Mouse (Mus musculus) cerebellum, postnatal 4 days (tissue): ENCODE data around the gene Ssbp1.
A peak's percentile ranks its signal among the peaks of the same experiment; 100 is the strongest.

ENCODE experiments used
- DNase-seq, 2 experiments: peaks; one replicate each; pipeline ENCODE4 v3.0.0; 2022; ENCODE audit warnings: low spot score in 2 of 2, mixed read lengths in 1 of 2

The Ssbp1 gene

DNA sequence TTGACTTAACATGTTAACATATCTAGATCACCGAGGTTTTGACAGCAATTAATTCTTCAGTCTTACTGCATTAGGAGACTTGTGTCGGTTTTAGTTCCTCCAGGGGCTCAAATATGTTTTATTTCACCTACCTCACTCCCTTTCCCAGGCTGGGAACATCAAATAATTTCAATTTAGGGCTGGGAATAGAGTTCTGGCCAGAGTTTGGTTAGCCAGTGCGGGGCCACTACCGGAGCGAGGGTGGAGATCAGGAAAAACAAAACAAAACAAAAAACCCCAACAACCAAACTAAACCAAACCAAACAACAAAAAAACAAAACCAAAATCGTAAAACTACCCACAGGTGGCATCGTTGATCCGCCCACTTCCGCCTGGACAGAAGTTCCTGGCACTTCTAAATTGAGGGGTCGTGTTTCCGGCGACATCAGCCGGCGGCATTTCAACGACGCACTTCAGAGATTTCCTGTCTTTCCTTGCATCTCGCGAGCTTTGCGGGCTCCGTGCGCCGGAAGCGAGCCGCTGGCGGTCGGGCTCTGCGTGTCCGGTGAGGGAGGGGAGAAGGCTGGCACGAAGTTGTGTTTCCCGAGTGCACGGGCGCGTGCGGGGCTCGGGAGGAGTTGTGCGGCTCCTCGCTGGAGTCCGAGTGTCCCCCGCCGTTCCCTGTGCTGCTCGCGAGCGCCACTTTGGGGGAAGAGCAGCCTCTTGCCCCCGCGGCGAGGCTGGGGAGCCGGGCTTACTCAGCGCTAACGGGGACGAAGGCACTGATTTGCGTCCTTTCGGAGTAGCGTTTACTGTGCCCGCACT lies at the start of gene Ssbp1:
TSS of gene Ssbp1 (plus strand) at position 437 of the 804 bp plus-strand sequence.
- DNase-seq = peak; percentile 73 to 90

DNA sequence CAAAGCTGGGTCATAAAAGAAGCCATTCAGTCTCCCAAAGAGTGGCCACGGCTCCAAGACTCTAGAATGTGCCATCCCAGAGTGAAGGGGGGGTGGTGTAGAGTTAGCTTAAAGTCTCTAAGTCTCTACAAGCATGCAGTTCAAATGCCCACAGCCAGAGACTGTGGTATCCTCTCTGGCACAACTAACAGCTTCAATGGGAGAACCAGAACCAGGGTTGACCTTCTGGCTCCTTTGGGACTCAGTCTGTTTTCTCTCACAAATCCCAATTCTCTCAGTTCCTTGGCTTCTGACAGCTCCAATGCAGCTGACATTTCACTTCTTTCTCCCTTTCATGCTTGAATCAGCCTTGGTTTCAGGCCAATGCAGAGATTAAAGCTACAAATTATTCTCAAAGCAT lies 48.1 kb upstream of the Ssbp1 start:
- no peak for DNase-seq

DNA sequence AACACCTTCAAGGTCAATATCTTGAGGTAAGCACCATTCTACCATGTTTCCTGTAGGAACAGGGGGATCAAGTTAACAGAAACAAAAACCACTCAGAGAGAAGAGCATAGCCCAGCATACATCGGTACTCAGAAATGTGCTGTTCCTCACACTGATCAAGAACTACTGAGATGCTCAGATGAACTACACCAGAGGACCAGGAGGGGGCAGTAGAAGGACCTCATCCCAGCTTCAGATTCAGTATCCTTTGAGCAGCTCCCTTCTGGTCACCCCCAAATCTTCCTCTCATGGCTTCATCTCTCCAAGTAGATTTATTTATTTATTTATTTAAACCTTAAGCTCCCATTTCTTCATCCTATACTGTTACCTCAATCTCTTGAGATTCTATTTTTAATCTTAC lies 47.4 kb upstream of the Ssbp1 start:
- DNase-seq = peak in 1 of 2 experiments; percentile 51

DNA sequence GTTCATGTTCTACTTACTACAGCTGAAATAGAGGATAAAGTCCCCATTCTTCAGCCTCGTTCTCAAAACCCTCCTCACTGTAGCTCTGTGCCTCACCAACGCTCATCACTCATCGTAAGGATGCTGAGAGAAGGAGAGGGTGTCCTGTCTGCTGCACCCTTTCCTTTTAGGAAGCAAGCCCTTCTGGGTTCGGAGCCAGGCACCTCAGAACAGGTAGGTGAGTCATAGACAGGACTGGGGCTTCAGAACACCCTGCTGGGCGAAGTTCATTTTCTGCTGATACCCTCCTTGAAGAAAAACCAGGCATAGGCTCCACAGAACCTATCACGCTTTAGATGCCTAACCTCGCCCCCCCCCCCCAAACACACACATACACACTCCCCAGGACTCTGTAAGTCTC lies 43.7 kb upstream of the Ssbp1 start:
- no peak for DNase-seq

DNA sequence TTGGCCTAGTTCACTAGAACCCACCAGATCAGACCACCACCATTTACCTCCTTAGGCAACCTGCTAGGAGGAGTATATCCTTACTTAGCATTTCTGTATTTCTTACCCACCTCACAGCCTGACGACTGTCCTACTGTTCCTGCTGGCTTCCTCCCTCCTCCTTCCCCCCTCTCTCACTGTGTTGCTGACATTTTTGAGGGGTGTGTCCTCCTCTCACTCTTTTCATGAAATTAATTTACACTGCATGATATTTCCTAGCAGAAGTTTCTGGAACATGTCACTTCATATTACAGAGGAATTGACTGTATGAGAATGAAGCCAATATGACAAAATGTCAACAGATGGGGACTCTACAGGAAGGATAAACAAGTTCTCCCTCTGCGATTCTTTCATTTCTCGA lies 42.5 kb upstream of the Ssbp1 start:
- no peak for DNase-seq

DNA sequence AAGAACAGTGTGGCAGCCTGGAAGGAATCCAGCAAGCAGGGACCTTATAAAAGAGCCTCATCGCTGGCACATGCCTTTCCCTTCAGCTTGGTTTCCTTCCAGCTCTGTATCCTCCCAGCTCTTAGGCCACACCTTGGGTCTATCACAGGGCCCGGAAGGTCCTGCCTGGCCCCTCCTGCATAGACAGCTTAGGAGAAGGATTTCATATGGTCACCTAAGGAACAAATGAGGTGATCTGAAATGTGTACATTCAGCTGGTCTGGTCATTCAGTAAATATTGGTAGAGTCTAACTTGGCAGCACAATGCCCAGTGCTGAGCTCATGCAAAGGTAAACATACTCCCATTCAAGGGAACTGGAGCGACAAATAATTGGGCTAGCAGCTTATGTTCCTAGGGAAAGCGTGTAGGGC lies 41.6 kb upstream of the Ssbp1 start:
- DNase-seq = no peak

DNA sequence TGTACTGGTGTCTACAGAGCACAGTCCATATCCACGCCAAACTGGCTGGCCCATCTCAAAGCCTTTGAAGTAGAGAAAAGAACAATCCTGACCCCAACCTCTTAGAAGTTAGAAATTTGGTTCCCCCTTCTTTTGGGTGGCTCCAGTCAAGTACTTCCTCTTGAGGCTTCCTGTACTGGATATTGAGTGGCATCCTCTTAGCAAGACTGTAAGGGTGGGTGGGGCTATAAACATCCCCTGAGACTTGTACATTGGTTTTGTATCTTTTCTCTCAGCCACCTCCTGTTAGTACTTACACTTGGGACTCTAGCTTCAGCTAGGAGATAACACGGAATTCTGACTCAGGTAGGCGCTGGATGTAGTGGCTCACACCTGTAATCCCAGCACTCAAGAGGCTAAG lies 40.9 kb upstream of the Ssbp1 start:
- no peak for DNase-seq

DNA sequence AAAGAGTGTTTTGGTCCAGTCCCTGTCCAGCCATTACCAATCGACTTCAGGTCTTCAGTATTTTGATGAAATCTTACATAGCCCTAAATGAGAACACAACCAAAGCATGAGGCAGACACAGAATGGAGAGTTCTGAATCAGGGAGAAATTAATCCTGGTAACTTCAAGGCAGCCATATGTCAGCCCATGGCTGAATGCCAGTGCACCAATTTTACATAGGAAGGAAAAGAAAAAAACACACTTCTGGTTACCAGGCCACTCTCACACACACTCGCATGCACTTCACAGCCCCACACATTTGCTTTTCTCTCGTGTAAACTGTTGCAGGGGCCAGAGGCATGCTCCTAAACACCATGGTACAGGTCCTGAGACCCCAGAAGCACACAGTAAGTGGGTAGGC lies 40.3 kb upstream of the Ssbp1 start:
- no peak for DNase-seq

DNA sequence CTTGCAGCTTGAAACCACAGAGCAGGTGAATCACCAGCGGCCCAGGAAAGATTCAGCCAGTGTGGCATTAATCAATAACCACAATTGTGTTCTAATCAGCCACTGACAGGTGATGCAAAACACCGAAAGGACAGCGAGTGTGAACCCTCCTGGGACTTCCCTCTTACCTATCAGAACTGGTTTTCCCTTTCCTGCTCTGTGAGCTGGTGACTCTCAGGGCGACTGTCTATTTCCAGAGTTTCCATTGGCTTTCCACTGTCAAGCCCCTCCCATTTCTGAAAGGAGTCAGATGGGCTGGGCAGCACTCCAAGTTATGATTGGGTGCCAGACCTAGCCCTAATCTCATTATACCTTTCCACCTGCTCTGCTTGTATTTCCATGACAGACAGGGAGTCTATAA lies 39.8 kb upstream of the Ssbp1 start:
- DNase-seq = peak in 1 of 2 experiments; percentile 69

DNA sequence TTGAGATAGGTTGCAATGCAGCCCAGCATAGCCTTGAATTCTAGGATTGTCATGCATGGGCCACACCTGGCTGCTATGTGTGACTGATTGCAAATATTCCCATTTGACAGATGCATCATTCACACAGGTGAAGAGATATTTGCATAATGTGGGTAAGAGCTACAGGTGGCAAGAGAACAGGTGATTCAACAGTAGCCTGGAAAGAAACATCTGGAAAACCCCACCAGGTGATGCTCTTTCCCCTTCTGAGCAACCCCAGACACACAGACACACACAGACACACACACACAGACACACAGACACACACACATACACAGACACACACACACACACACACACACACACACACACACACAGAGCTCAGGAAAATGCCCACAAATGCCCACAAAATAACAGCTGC lies 39.3 kb upstream of the Ssbp1 start:
- no peak for DNase-seq

DNA sequence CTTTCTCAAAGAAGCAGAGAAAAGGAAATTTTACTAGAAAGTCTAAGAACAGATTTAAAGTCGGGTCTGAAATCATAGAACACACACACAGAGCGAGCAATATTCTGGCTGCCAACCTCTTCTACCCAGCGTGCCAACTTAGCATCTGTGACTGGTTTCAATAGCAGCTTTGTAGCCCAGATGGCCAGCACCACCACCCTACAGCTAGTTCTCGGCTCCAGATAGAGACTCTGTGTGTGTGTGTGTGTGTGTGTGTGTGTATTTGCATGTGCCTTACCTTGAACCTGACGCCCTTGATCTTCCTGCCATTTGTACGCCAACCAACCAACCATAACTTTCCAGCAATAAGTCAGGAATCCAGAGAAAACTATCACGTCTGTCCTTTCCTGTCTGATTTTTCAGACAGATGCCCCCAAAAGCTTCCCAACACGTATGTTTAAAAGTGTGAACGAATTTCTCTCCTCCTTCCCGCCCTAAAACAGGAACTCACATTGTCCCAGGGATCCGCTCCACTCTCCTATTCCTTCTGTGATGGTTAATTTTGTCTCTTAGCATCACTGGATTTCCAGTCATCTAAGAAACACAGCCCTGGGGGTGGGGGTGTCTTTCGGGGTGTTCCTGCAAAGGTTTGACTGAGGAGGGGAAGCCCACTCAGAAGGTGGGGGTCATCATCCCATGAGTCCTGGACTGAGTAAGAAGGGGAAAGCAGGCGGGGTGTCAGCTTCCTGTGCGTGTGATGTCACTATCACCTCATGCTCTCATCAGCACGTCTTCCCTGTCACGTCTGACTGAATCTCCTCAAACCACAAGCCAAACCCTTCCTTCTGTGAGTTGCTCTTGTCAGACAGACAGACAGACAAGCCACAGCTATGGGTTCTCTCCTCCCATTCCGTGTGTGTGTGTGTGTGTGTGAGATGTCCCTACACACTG lies 38.5 kb upstream of the Ssbp1 start:
- peak in 1 of 2 experiments; percentile 68 for DNase-seq

DNA sequence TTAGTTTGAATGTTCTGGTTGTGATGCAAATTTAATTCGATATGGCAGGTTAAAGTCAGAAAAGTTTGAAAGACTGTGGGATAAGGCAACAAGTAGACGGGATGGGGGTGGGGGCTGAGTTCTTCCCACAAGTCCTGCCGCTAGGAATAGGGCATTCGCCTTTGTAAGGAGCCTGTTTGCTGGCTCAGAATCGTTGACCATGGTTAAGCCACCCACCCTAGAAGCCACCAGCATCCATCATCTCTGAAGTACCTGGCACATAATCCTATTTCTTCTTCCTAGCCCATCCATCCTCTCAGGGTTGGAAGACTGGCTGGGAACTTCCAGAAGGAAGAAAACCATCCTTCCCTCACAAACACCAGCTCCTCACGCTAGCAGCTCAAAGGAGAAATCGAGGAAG lies 36.5 kb upstream of the Ssbp1 start:
- no peak for DNase-seq

DNA sequence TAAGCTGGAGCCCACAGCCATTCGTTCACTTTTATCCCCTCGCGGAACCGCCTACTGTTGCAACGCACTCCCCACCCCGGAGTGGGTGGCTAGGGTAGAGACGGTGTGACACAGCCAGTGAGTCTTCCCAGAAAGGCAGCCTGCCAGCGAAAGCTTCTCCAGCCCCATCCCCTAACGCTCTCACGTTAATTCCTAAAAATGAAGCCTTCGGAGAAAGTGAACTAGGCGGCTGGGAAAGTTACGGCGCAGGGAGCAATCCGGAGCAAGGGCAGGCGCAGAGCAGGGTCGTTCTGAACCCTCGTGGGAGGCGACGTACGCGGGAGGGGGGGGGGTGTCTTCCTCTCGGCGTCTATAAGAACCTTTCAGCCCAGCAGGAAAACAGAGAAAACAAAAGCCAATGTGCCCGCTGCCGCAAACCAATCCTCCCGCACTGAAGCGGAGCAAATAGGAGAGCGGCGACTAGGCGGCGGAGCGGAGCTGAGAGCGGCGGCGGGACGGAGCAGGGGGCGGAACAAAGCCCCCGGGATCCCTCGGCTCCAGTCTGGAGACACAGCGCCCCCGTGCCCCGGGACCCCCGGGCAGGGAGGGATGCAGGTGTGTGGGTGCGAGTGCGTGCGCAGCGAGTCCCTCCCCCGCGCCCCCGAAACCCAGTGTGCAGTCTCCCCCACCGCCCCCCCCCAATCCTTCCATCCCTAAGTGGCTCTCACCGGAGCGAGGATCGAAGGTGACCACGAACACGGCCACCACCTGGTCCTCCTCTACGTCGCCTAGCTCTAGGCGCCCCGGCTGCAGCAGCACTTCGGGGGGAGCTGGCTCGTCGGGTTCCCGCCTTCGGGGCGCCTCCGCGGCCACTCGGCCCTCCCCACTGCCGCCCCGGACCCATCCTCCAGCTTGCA lies 35.8 kb upstream of the Ssbp1 start:
- peak in 1 of 2 experiments; percentile 50 for DNase-seq

DNA sequence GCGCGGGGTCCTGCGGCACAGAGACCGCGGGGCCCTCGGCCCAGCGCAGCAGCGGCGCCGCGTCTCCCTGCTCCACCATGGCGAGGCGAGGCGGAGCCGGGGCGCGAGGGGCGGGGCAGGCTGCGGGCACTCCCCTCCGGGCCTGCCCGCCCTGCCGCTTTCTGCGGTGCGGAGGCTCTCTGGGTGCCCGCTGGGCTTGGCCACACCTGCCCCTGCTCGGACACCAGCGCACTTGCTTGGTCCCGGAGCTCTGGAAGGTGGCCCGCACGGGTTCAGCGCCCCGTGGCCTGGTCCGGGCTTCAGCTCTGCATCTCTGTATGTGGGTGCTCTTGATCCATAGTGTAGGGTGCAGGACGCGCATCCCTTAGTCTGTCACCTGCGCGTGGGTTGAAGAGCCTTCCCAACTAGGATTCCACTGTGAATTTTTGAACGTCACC lies 35.1 kb upstream of the Ssbp1 start, which contains the start of gene E330009J07Rik:
TSS of gene E330009J07Rik (minus strand) at position 89 of the 437 bp plus-strand sequence.
- DNase-seq = peak; percentile 53 to 74

DNA sequence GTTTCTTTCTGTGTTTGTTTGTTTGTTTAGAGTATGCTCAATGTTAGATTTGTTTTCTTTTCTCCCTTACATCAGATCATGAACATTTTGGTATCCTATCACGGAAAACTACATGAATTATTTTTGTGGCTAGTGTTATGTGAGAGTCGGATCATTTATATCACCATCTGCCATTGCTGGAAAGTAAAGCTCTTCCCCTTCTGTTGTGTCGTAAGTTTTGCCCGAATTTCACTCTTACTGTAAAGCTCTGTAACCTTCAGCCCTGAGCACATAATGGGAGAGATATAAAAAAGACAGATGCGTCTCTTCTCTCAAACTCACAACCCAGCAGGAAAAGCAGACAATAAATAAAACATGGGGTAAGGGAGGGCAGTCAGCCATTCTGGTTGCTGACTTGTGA lies 32.2 kb upstream of the Ssbp1 start, which contains the start of gene Wee2:
TSS of gene Wee2 (plus strand) at position 153 of the 400 bp plus-strand sequence.
- DNase-seq = no peak

DNA sequence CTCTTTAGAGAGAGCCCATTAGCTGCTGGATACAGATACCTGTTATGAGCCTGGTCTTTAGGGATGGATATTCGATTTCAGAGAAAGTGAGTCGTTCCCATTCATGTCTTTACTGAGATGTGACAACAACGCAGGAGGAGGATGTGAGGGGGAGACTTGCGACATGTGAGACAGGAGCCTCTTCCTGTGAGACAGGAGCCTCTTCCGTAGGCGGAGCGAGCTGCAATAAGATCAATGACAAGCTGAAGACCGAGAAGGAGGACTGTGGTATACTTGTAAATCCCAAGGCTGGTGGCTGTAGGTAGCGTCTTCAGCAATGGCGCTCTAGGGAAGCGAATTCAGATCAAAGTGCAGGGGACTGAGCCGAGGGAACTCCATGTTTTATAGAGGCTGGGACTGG lies 31.4 kb upstream of the Ssbp1 start:
- no peak for DNase-seq

DNA sequence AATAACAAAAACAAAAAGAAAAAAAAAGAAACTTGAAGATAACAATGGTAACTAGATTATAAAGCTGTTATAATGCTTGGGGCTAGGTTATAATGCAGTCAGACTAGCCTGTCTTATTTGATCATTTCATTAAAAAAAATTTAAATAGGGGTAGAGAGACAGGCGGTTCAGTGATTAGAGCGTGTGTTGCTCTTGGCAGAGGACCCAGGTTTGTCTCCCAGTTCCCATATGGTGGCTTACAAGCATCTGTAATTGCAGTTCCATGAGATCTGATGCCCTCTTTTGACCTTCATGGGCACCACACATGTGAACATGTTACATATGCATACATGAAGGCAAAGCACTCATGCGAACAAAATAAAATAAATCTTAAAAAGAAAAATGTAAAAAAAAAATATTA lies 29.9 kb upstream of the Ssbp1 start:
- DNase-seq = no peak

DNA sequence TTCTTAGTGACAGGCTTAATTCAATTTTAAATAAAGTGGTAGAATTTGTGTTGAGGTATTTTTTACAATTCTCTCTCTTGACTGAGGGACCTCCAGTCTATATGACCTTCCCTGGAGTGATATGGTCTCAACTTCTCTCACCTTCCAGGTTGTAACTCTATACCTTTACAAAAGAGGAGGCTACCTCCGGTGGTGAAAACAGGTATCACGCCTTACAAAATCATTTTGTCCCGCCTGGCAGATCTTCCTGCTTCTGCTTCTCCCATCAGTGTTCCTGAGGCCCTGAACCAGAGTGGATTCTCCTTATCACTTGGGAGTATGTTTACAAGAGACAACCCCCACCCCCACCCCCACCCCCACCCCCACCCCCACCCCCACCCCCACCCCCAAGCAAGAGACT lies 29.4 kb upstream of the Ssbp1 start:
- DNase-seq = no peak

DNA sequence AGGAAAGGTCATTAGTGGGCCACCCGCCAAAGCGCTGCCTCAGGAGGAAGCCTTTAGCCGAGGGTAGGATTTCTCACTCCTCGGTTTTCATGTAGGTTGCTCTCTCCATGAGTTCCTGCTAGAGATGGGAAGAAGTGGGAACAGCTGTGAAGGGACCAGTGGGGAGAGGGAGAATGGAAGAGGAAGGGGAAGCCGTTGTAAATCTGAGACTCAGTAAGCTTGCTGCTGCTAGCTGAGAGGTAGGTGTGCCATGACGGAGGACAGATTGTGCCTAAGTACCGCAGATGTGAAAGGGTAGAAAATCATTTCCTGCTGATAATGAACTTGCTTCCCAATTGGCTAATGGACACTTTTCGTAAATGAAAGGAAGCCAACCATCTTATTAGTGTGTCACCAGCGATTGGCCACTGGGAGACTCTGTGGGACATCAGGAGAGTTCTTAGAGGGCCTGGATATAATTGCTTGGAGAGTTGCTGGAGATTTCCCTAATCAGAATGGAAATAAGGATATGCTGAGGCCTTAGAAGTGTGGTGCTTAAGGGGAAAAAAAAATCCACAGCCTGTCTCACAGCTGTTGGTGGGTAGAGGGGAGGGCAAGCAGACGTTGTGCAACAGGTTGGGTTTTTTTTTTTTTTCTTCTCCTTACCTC lies 27.7 kb upstream of the Ssbp1 start:
- DNase-seq = no peak

DNA sequence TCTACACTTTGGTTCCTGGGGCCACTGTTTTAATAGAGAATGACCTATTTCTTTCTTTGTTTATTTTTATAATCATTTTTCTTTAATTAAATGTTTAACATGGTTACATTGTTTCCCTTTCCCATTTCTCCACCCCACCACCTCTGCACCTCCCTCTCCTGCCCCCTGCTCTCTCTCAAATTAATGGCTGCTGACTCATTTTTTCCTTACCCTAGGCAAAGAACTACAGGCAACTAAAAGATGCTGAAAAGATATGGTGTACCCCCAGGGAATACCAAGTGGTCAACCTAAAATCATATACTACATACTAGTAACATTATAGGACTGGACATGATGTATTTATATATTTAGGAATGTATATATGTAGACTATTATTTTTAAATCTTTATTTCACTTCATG lies 22.5 kb upstream of the Ssbp1 start:
- no peak for DNase-seq

DNA sequence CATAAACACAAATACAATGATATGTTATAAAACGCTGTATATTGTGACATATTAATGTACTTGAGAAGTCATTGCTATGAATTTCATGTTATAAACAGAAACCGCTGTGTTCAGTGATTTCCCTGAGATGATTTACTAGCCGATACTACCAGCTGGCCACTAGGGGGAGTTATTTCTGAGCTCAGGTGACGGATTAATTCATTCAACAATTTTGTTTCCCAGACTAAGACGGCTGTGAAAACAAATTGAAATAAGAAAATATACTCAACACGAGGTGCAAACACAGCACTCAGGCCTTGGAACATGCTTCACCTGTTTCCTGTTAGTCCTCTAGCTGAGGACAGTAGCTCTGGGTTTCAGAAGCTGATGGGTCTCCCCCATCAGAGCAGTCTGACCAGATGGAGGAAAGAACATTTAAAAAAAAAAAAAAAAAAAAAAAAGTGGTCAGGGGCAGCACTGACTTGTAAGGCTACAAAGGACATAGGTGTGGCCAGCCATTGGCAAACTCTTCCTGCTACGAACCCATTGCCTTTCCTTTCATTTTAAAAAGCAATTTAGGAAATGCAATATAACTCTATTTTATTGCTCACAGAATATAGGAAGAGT lies 16.6 kb upstream of the Ssbp1 start:
- DNase-seq = no peak
